Mouse (Mus musculus): Measurements from ENCODE around the gene Tbc1d1. TPM values are rescaled to one million over a fixed set of nuclear protein-coding genes. Genes with fewer than 3 reads are reported as not detected.
A peak's percentile ranks its signal among the peaks of the same experiment; 100 is the strongest.

Tbc1d1 gene
- polyA plus RNA-seq, 1 experiment from 2014 or later: 12.2 TPM

GRCm38 (mm10) chr5:64288031-64288928 is 132.2 kb downstream of the Tbc1d1 start:
- Histone ChIP-seq H3K4me3 (no peak overlapping the region), H3K9me3 (no peaks in the 10 kb centered on the region), H3K4me1 (no peaks in the 10 kb centered on the region), H3K36me3 (peaks cover 5% of the 10 kb centered on the region; the same call in 1 of the 2 replicates), H3K27ac (replicated peaks) (no peak overlapping the region), H3K27me3 (no peaks in the 10 kb centered on the region), H3K9ac (replicated peaks) (no peak overlapping the region), H3K4me2 (replicated peaks) (no peak overlapping the region)
- no peak for ATAC-seq (replicated peaks)
- whole genome bisulfite sequencing: 89% methylated on average over 14 of the region's 14 CpGs

- Histone ChIP-seq H3K9ac (replicated peaks) (no peak overlapping the region), H3K9me3 (no peaks in the 10 kb centered on the region), H3K4me2 (replicated peaks) (no peak overlapping the region), H3K36me3 (peaks cover 5% of the 10 kb centered on the region; the same call in 1 of the 2 replicates), H3K4me1 (no peaks in the 10 kb centered on the region), H3K27me3 (no peaks in the 10 kb centered on the region), H3K4me3 (no peak overlapping the region), H3K27ac (replicated peaks) (no peak overlapping the region)
- peak; percentile 84 for ATAC-seq (replicated peaks)
- WGBS: 61% methylated on average over 5 of the region's 5 CpGs
Measured at GRCm38 (mm10) chr5:64289202-64290060, 133.3 kb downstream of the Tbc1d1 start.

GRCm38 (mm10) chr5:64290061-64290345 is 133.9 kb downstream of the Tbc1d1 start:
- no peak for ATAC-seq (replicated peaks)
- Histone ChIP-seq H3K4me3 (no peak overlapping the region), H3K4me1 (no peaks in the 10 kb centered on the region), H3K4me2 (replicated peaks) (no peak overlapping the region), H3K9me3 (no peaks in the 10 kb centered on the region), H3K36me3 (peaks cover 5% of the 10 kb centered on the region; the same call in 1 of the 2 replicates), H3K27ac (replicated peaks) (no peak overlapping the region), H3K27me3 (no peaks in the 10 kb centered on the region), H3K9ac (replicated peaks) (no peak overlapping the region)
- WGBS: 76% methylated on average over 4 of the region's 4 CpGs

- H3K4me3 ChIP-seq: no peak overlapping the region
- ATAC-seq (replicated peaks): no peak
- no peaks in the 10 kb centered on the region for H3K4me1 ChIP-seq
- no peaks in the 10 kb centered on the region for H3K27me3 ChIP-seq
- H3K9ac ChIP-seq (replicated peaks): no peak overlapping the region
- no peaks in the 10 kb centered on the region for H3K9me3 ChIP-seq
- H3K27ac ChIP-seq (replicated peaks): no peak overlapping the region
- no peak overlapping the region for H3K4me2 ChIP-seq (replicated peaks)
- peaks cover under 1% of the 10 kb centered on the region; the same call in 1 of the 2 replicates for H3K36me3 ChIP-seq
- WGBS: 80% methylated on average over 5 of the region's 5 CpGs
Measured at GRCm38 (mm10) chr5:64291657-64292056, 135.6 kb downstream of the Tbc1d1 start.

GRCm38 (mm10) chr5:64295621-64296020 is 139.5 kb downstream of the Tbc1d1 start:
- Histone ChIP-seq H3K27ac (replicated peaks) (no peak overlapping the region), H3K9ac (replicated peaks) (no peak overlapping the region), H3K4me3 (no peak overlapping the region), H3K27me3 (no peaks in the 10 kb centered on the region), H3K36me3 (no peaks in the 10 kb centered on the region), H3K4me1 (peaks cover 7% of the 10 kb centered on the region; the same call in 1 of the 2 replicates), H3K9me3 (no peaks in the 10 kb centered on the region), H3K4me2 (replicated peaks) (no peak overlapping the region)
- ATAC-seq (replicated peaks): no peak

GRCm38 (mm10) chr5:64296328-64296727 is 140.2 kb downstream of the Tbc1d1 start:
- ATAC-seq (replicated peaks): no peak
- H3K27ac ChIP-seq (replicated peaks): no peak overlapping the region
- H3K4me2 ChIP-seq (replicated peaks): no peak overlapping the region
- no peak overlapping the region for H3K9ac ChIP-seq (replicated peaks)
- no peak overlapping the region for H3K4me3 ChIP-seq
- no peaks in the 10 kb centered on the region for H3K27me3 ChIP-seq
- 86% methylated on average over 7 of the region's 7 CpGs for WGBS
- no peaks in the 10 kb centered on the region for H3K9me3 ChIP-seq
- peaks cover 7% of the 10 kb centered on the region; the same call in 1 of the 2 replicates for H3K4me1 ChIP-seq
- no peaks in the 10 kb centered on the region for H3K36me3 ChIP-seq

GRCm38 (mm10) chr5:64297100-64297499 is 141.0 kb downstream of the Tbc1d1 start:
- ATAC-seq (replicated peaks): no peak
- H3K36me3 ChIP-seq: no peaks in the 10 kb centered on the region
- 75% methylated on average over 4 of the region's 4 CpGs for WGBS
- no peak overlapping the region for H3K27ac ChIP-seq (replicated peaks)
- H3K27me3 ChIP-seq: no peaks in the 10 kb centered on the region
- H3K4me3 ChIP-seq: no peak overlapping the region
- no peak overlapping the region for H3K9ac ChIP-seq (replicated peaks)
- H3K4me1 ChIP-seq: peaks cover 7% of the 10 kb centered on the region; the same call in 1 of the 2 replicates
- H3K9me3 ChIP-seq: no peaks in the 10 kb centered on the region
- H3K4me2 ChIP-seq (replicated peaks): no peak overlapping the region

- H3K9ac ChIP-seq (replicated peaks): no peak overlapping the region
- H3K36me3 ChIP-seq: no peaks in the 10 kb centered on the region
- H3K9me3 ChIP-seq: no peaks in the 10 kb centered on the region
- 50% methylated on average over 20 of the region's 20 CpGs for WGBS
- no peak overlapping the region; the same call in 1 of the 2 replicates for H3K4me2 ChIP-seq (replicated peaks)
- H3K27me3 ChIP-seq: no peaks in the 10 kb centered on the region
- no peak for ATAC-seq (replicated peaks)
- H3K4me3 ChIP-seq: no peak overlapping the region
- no peak overlapping the region for H3K27ac ChIP-seq (replicated peaks)
- peaks cover 7% of the 10 kb centered on the region; the same call in 1 of the 2 replicates for H3K4me1 ChIP-seq
Measured at GRCm38 (mm10) chr5:64298331-64299036, 142.4 kb downstream of the Tbc1d1 start.

- H3K4me1 ChIP-seq: peaks cover 7% of the 10 kb centered on the region; the same call in 1 of the 2 replicates
- no peak overlapping the region for H3K27ac ChIP-seq (replicated peaks)
- H3K9me3 ChIP-seq: no peaks in the 10 kb centered on the region
- no peak for ATAC-seq (replicated peaks)
- H3K36me3 ChIP-seq: no peaks in the 10 kb centered on the region
- 76% methylated on average over 7 of the region's 7 CpGs for WGBS
- H3K4me3 ChIP-seq: no peak overlapping the region
- no peak overlapping the region for H3K4me2 ChIP-seq (replicated peaks)
- H3K27me3 ChIP-seq: no peaks in the 10 kb centered on the region
- H3K9ac ChIP-seq (replicated peaks): no peak overlapping the region
Measured at GRCm38 (mm10) chr5:64299508-64300324, 143.6 kb downstream of the Tbc1d1 start.

- no peak overlapping the region for H3K9ac ChIP-seq (replicated peaks)
- WGBS: 82% methylated on average over 4 of the region's 4 CpGs
- no peak overlapping the region for H3K4me3 ChIP-seq
- H3K9me3 ChIP-seq: 0 out of 2 replicates have a peak, but pooled peaks cover under 1% of the 10 kb centered on the region
- no peaks in the 10 kb centered on the region for H3K27me3 ChIP-seq
- no peak overlapping the region for H3K4me2 ChIP-seq (replicated peaks)
- peaks cover 7% of the 10 kb centered on the region; the same call in 1 of the 2 replicates for H3K4me1 ChIP-seq
- peaks cover 3% of the 10 kb centered on the region; the same call in 1 of the 2 replicates for H3K36me3 ChIP-seq
- H3K27ac ChIP-seq (replicated peaks): no peak overlapping the region
- ATAC-seq (replicated peaks): no peak
Measured at GRCm38 (mm10) chr5:64301246-64301645, 145.1 kb downstream of the Tbc1d1 start.

- Histone ChIP-seq H3K9ac (replicated peaks) (no peak overlapping the region), H3K4me3 (no peak overlapping the region), H3K27ac (replicated peaks) (no peak overlapping the region), H3K4me1 (no peaks in the 10 kb centered on the region), H3K4me2 (replicated peaks) (no peak overlapping the region), H3K36me3 (peaks cover 9% of the 10 kb centered on the region; the same call in 1 of the 2 replicates), H3K27me3 (no peaks in the 10 kb centered on the region), H3K9me3 (0 out of 2 replicates have a peak, but pooled peaks cover 5% of the 10 kb centered on the region)
- WGBS: 93% methylated on average over 2 of the region's 2 CpGs
- no peak for ATAC-seq (replicated peaks)
Measured at GRCm38 (mm10) chr5:64307289-64307688, 151.2 kb downstream of the Tbc1d1 start.

Measured in forebrain, embryonic 15.5 days (tissue).